Mouse (Mus musculus) olfactory bulb, adult 2 months (tissue): ENCODE data around the gene Tgfb2.

Experiments used
- CTCF ChIP-seq: fragments of 200-500 bp; IDR thresholded peaks from 2 replicates; pipeline ENCODE4 v1.5.1; 2012; ENCODE audit warnings: low read depth, mild to moderate bottlenecking, low read length, moderate library complexity; ENCODE audit not compliant: insufficient read depth
- POLR2A ChIP-seq: fragments of 200-500 bp; IDR thresholded peaks from 2 replicates; pipeline ENCODE4 v1.6.1; 2012; ENCODE audit warnings: mild to moderate bottlenecking, low read depth, low read length, moderate library complexity; ENCODE audit not compliant: insufficient read depth

DNA sequence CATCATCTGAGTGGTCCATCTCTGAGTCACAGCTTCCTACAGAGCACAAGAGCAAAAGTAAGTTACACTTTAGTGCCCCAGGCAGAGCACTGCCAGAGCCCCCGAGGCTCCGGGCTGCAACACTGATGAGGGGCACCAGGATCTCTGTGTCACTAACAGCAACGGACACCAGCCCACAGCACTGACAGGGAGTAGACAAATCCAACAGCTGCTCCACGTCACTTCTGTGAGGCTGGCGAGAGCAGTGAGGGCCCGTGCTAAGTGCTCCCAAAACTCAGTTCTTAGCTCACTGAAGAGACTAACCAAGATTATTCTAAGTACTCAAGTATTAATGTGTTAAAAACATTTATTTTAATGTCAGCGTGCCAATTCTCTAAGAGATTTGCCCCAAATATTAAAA, 34.0 kb upstream of the Tgfb2 start:
- TF ChIP-seq CTCF (no peak), POLR2A (no peak)
